Mouse (Mus musculus): ENCODE measurements at regions not wholly inside any gene's neighbourhood (a gene's known extent, or its start where the extent isn't known, plus 50 kb on each side); places are given as distances from the start of the nearest gene placed in this dataset.

GRCm38 (mm10) chr8:36029445-36029844 lies 263.9 kb downstream of the Gm19410 start:
- no peak for TF ChIP-seq CTCF (conservative IDR thresholded peaks at IDR 0.05; ENCODE audit: insufficient read depth, insufficient read length, low read depth, low read length)
- no peak for TF ChIP-seq POLR2A (IDR thresholded peaks at IDR 0.05; ENCODE audit: low read depth, low read length)
